Mouse (Mus musculus): ENCODE results near the gene Kif2b.

Gene Kif2b

GRCm38 (mm10) chr11:91577317-91577716 is at the start of gene Kif2b:
Gene Kif2b (minus strand): TSS chr11:91577558.
- no peak for DNase-seq (ENCODE audit: low spot score in 2 of 2)

DNA sequence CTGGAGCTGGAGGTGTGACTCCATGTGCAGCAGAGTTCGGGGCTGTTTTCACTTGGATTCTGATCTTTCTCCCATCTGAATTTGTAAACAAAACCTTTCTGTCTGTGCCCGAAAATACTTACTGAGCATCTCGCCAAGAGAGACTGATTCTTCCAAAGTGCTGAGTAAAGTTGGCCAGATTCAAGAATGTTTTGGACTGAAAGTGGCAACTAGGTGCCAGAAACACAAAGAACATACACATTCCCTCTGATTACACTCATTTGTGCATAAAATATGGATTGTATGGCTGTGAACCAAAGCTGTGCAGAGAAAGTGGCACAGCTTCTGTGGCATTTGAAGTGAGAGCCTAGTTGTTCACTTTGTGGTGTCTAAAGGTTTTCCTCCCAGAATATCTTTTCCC is 15.7 kb upstream of the Kif2b start:
- no peak for DNase-seq (ENCODE audit: low spot score in 2 of 2)

DNA sequence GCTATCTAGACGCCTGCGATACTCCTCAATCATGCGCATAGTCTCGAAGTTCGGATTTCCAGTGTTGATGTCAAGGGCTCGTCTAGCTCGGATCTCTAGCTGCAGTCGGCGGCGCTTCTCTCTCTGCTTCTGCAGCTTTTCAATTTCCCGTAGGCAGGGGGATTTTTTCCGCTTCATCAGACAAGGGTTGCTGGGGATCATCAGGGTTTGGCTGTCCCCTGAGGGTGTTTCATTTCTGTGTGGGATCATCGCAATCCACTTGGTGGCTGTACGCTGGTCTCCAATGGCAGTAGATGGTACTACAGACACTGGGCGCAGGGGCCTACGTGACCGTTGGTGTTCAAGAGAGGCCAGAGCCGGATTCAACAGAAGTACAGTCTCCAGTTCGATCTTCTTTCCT is 502 bp downstream of the Kif2b start:
- no peak for DNase-seq (ENCODE audit: low spot score in 2 of 2)

- DNase-seq (ENCODE audit: low spot score in 2 of 2): no peak
Observed at GRCm38 (mm10) chr11:91575406-91575805, 2.0 kb downstream of the Kif2b start.

GRCm38 (mm10) chr11:91574477-91574876 is 2.9 kb downstream of the Kif2b start:
- DNase-seq (ENCODE audit: low spot score in 2 of 2): no peak

DNA sequence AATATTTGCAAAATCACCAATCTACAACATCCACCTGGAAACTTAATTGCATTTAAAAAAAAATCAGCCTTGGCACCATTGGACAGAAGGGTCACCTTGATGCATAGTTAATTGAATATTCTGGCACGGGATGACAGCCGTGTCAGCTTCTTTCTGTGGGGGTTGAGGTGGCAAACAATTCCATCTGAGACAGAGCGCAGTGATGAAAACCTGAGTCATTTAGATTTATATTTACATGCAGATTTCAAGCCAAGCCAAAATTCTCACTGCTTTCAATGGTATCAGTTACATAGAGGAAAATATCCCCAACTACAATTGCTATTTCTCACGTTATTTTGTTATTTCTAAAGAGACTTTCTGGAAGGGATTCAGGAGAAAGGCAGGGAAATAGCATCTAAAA is 46.6 kb downstream of the Kif2b start:
- DNase-seq (ENCODE audit: low spot score in 2 of 2): no peak
